Mouse (Mus musculus) bone marrow macrophage, adult 2 months (primary cell): ENCODE results near the gene Dnajc5g.

Experiments
- CTCF ChIP-seq: IDR thresholded peaks from 2 replicates; pipeline ENCODE4 v1.5.1; 2012; ENCODE audit warnings: low read depth, mild to moderate bottlenecking, low read length, moderate library complexity
- POLR2A ChIP-seq: IDR thresholded peaks from 2 replicates; pipeline ENCODE4 v1.6.1; 2012; ENCODE audit warnings: mild to moderate bottlenecking, low read depth, low read length, borderline replicate concordance

GRCm38 (mm10) chr5:31069810-31070209 is 36.3 kb upstream of the Dnajc5g start:
- TF ChIP-seq CTCF (no peak), POLR2A (no peak)
